Comparison of ENCODE assay signal across 8 mouse cellular contexts in genomic region chr3:101110838-101111103, GRCm38 (mm10). TPM values are rescaled to one million over a fixed set of nuclear protein-coding genes. Genes with fewer than 3 reads are reported as not detected.
DNase-seq lines count a peak whose midpoint lies in the region; ATAC-seq and TF ChIP-seq lines count a peak whose summit lies in the region.

No protein-coding gene starts in this region.

- H3K9me3 ChIP-seq in forebrain, embryonic 11.5 days (ENCODE audit: control insufficient read depth, low read length), result no peaks in the 10 kb centered on the region
- H3K9me3 ChIP-seq in limb, embryonic 11.5 days (ENCODE audit: control insufficient read depth, low read length), result no peaks in the 10 kb centered on the region
- H3K9me3 ChIP-seq in neural tube, embryonic 15.5 days (replicated peaks), result no peaks in the 10 kb centered on the region

- DNase-seq in layer of hippocampus, adult 2 months (ENCODE audit: low spot score in 2 of 2), result no peak
- DNase-seq in layer of hippocampus, adult 11-12 months (ENCODE audit: low spot score), result no peak
- no peak for DNase-seq in forebrain, embryonic 11.5 days (ENCODE audit: low spot score)
- no peak for DNase-seq in limb, embryonic 11.5 days (ENCODE audit: low spot score)
- no peak for DNase-seq in frontal cortex, postnatal 10 days (ENCODE audit: low spot score in 2 of 2)
- DNase-seq in layer of hippocampus, adult 9-10 months (ENCODE audit: low spot score), result no peak
- DNase-seq in MN1 (ENCODE audit: low spot score), result no peak

- H3K4me3 ChIP-seq in layer of hippocampus, adult 2 months, result peak overlapping the region; percentile 69
- H3K4me3 ChIP-seq in forebrain, embryonic 11.5 days (ENCODE audit: low read depth, low read length), result peak overlapping the region; percentile 88
- H3K4me3 ChIP-seq in limb, embryonic 11.5 days (ENCODE audit: low read depth, low read length), result peak overlapping the region; percentile 74; the same call in 1 of the 2 replicates
- H3K4me3 ChIP-seq in neural tube, embryonic 15.5 days (replicated peaks), result peak overlapping the region; percentile 82

- no peaks in the 10 kb centered on the region for H3K36me3 ChIP-seq in forebrain, embryonic 11.5 days (ENCODE audit: control insufficient read depth, insufficient read depth, low read length)
- no peaks in the 10 kb centered on the region for H3K36me3 ChIP-seq in limb, embryonic 11.5 days (ENCODE audit: control insufficient read depth, insufficient read depth, low read length)
- no peaks in the 10 kb centered on the region for H3K36me3 ChIP-seq in neural tube, embryonic 15.5 days

- H3K27ac ChIP-seq in layer of hippocampus, adult 2 months, result no peak overlapping the region
- peak overlapping the region; percentile 71 for H3K27ac ChIP-seq in forebrain, embryonic 11.5 days (ENCODE audit: low read depth, low read length)
- H3K27ac ChIP-seq in limb, embryonic 11.5 days (replicated peaks; ENCODE audit: low read depth, low read length), result peak overlapping the region; percentile 87
- peak overlapping the region; percentile 77 for H3K27ac ChIP-seq in neural tube, embryonic 15.5 days (replicated peaks)

- no peaks in the 10 kb centered on the region for H3K27me3 ChIP-seq in forebrain, embryonic 11.5 days (ENCODE audit: control insufficient read depth, insufficient read depth, low read length)
- H3K27me3 ChIP-seq in limb, embryonic 11.5 days (ENCODE audit: control insufficient read depth, insufficient read depth, low read length), result no peaks in the 10 kb centered on the region
- H3K27me3 ChIP-seq in neural tube, embryonic 15.5 days (replicated peaks), result no peaks in the 10 kb centered on the region

- ATAC-seq in forebrain, embryonic 11.5 days (replicated peaks; ENCODE audit: low FRiP score), result peak; percentile 59
- peak; percentile 46; the same call in 1 of the 2 replicates for ATAC-seq in limb, embryonic 11.5 days (ENCODE audit: insufficient number of reproducible peaks, low FRiP score, low TSS enrichment, low read depth)
- ATAC-seq in neural tube, embryonic 15.5 days (ENCODE audit: low FRiP score), result no peak

- no peak for TF ChIP-seq CTCF in layer of hippocampus, adult 2 months (conservative IDR thresholded peaks at IDR 0.05)

- H3K4me2 ChIP-seq in forebrain, embryonic 11.5 days (ENCODE audit: low read depth, low read length, severe bottlenecking), result peak overlapping the region; percentile 91
- H3K4me2 ChIP-seq in limb, embryonic 11.5 days (ENCODE audit: low read depth, severe bottlenecking), result peak overlapping the region; percentile 82
- peak overlapping the region; percentile 92 for H3K4me2 ChIP-seq in neural tube, embryonic 15.5 days

- H3K4me1 ChIP-seq in forebrain, embryonic 11.5 days (replicated peaks; ENCODE audit: control insufficient read depth, insufficient read depth, low read length), result peaks cover 15% of the 10 kb centered on the region
- peaks cover 27% of the 10 kb centered on the region for H3K4me1 ChIP-seq in limb, embryonic 11.5 days (ENCODE audit: control insufficient read depth, insufficient read depth, low read length)
- peaks cover 38% of the 10 kb centered on the region for H3K4me1 ChIP-seq in neural tube, embryonic 15.5 days

- peak overlapping the region; percentile 93 for H3K9ac ChIP-seq in forebrain, embryonic 11.5 days (ENCODE audit: low read length)
- peak overlapping the region; percentile 94 for H3K9ac ChIP-seq in limb, embryonic 11.5 days (ENCODE audit: low read length)
- no peak overlapping the region for H3K9ac ChIP-seq in neural tube, embryonic 15.5 days (replicated peaks)

RNA-seq across cellular contexts. Expression of gene Ptgfrn, which starts 0.7 kb away (rescaled TPM):
- 10 to 100 TPM; 10.4 to 11.0 TPM for total RNA-seq in layer of hippocampus, adult 2 months (2021)
- 5.1 and 5.3 TPM in 2 replicates for polyA plus RNA-seq in forebrain, embryonic 11.5 days (2014; fragmentation: Nextera tagmentation; extraction: Ambion mirVana)
- polyA plus RNA-seq in limb, embryonic 11.5 days (2014; fragmentation: Nextera tagmentation; extraction: Ambion mirVana), result 6.4 and 6.6 TPM in 2 replicates
- 3.0 TPM in 2 replicates for polyA plus RNA-seq in neural tube, embryonic 15.5 days (2015; fragmentation: Nextera tagmentation; extraction: Ambion mirVana)
